Mouse (Mus musculus) thymus, adult 2 months (tissue): ENCODE data around the gene Tm4sf19. TPM values are rescaled to one million over a fixed set of nuclear protein-coding genes. Genes with fewer than 3 reads are reported as not detected.

Experiments
- DNase-seq: peaks from one replicate; pipeline ENCODE4 v3.0.0; 2021
- H3K27ac ChIP-seq: fragments of 200-500 bp; 2 replicates; pipeline ENCODE4 v1.5.1; 2012; ENCODE audit warnings: low read length, control low read depth; ENCODE audit not compliant: control insufficient read depth, insufficient read depth
- H3K27me3 ChIP-seq: fragments of 200-500 bp; 2 replicates; pipeline ENCODE4 v1.6.1; 2012; ENCODE audit warnings: mild to moderate bottlenecking, low read length, moderate library complexity, mixed read lengths; ENCODE audit not compliant: control insufficient read depth, insufficient read depth
- H3K36me3 ChIP-seq: fragments of 200-500 bp; 2 replicates; pipeline ENCODE4 v1.6.1; 2012; ENCODE audit warnings: mild to moderate bottlenecking, low read length, moderate library complexity; ENCODE audit not compliant: control insufficient read depth, insufficient read depth
- H3K4me1 ChIP-seq: fragments of 200-500 bp; replicated peaks from 2 replicates; pipeline ENCODE4 v1.6.1; 2012; ENCODE audit warnings: low read length; ENCODE audit not compliant: control insufficient read depth, insufficient read depth
- H3K4me3 ChIP-seq: fragments of 200-500 bp; 2 replicates; pipeline ENCODE4 v1.5.1; 2012; ENCODE audit warnings: mild to moderate bottlenecking, low read length, control low read depth, moderate library complexity; ENCODE audit not compliant: control insufficient read depth, insufficient read depth
- CTCF ChIP-seq: fragments of 200-500 bp; IDR thresholded peaks from 2 replicates; pipeline ENCODE4 v1.5.1; 2012; ENCODE audit warnings: mild to moderate bottlenecking, control low read depth, low read length, moderate library complexity, borderline replicate concordance; ENCODE audit not compliant: control insufficient read depth, poor library complexity, insufficient read depth; ENCODE audit errors: extremely low read depth
- POLR2A ChIP-seq: fragments of 200-500 bp; IDR thresholded peaks from 2 replicates; pipeline ENCODE4 v1.6.1; 2012; ENCODE audit warnings: mild to moderate bottlenecking, low read length, control low read depth, moderate library complexity; ENCODE audit not compliant: control insufficient read depth, poor library complexity, insufficient read depth; ENCODE audit errors: extremely low read depth
- WGBS: fragments of 180-500 bp; shearing (Covaris S2); methylation state at CpG from one replicate; pipeline ENCODE4 v1.1.7; 2018; 5-methylcytosine and 5-hydroxymethylcytosine counted together
- polyA plus RNA-seq: library from polyadenylated mRNA; depleted of rRNA; stranded (reverse); fragments of >200 nt; gene quantifications from 2 replicates; pipeline ENCODE4 v1.2.3, GENCODE M21; 2012

Tm4sf19 gene
- polyA plus RNA-seq, 1 experiment, result 0.23 TPM

- TF ChIP-seq POLR2A (0 out of 2 replicates have a peak, but pooled peaks have one; percentile 23), CTCF (0 out of 2 replicates have a peak, but pooled peaks have one; percentile 11)
- 0 out of 2 replicates have a peak, but pooled peaks cover 4% of the 10 kb centered on the region for H3K4me1 ChIP-seq
- H3K27ac ChIP-seq, result no peak within 1 kb of the TSS
- no peaks in the 10 kb centered on the region for H3K27me3 ChIP-seq
- H3K4me3 ChIP-seq, result peak within 1 kb of the TSS; percentile 69
- 6% methylated on average over 45 of the region's 45 CpGs for WGBS
- no peaks in the 10 kb centered on the region for H3K36me3 ChIP-seq
- DNase-seq, result peak; percentile 89
These were observed 19.5 kb downstream of the Tm4sf19 start, which contains the start of gene Tctex1d2 for GRCm38 (mm10) chr16:32419517-32420483. Tctex1d2 (plus strand) TSS chr16:32419702.

- Histone ChIP-seq H3K36me3 (no peaks in the 10 kb centered on the region), H3K4me3 (no peak overlapping the region), H3K27me3 (no peaks in the 10 kb centered on the region), H3K27ac (no peak overlapping the region), H3K4me1 (peaks cover 9% of the 10 kb centered on the region)
- 96% methylated on average over 3 of the region's 3 CpGs for whole genome bisulfite sequencing
- TF ChIP-seq POLR2A (no peak), CTCF (no peak)
- no peak for DNase-seq
These were observed 27.2 kb downstream of the Tm4sf19 start for GRCm38 (mm10) chr16:32427506-32427905.

GRCm38 (mm10) chr16:32430474-32431046 lies 30.3 kb downstream of the Tm4sf19 start, which contains the start of gene Pcyt1a:
Pcyt1a (plus strand) TSS chr16:32430921.
- 0 out of 2 replicates have a peak, but pooled peaks have one; percentile 57 for TF ChIP-seq CTCF
- peak; percentile 22; the same call in 1 of the 2 replicates for TF ChIP-seq POLR2A
- no peaks in the 10 kb centered on the region for H3K36me3 ChIP-seq
- WGBS, result under 1% methylated on average over 54 of the region's 54 CpGs
- no peaks in the 10 kb centered on the region for H3K27me3 ChIP-seq
- peak within 1 kb of the TSS; percentile 76 for H3K4me3 ChIP-seq
- H3K27ac ChIP-seq, result peak within 1 kb of the TSS; percentile 10; the same call in 1 of the 2 replicates
- H3K4me1 ChIP-seq, result peaks cover 17% of the 10 kb centered on the region
- peak; percentile 78 for DNase-seq

GRCm38 (mm10) chr16:32431047-32431591 lies 30.8 kb downstream of the Tm4sf19 start:
- Histone ChIP-seq H3K36me3 (no peaks in the 10 kb centered on the region), H3K27ac (peak overlapping the region; percentile 6; the same call in 1 of the 2 replicates), H3K4me1 (peaks cover 17% of the 10 kb centered on the region), H3K27me3 (no peaks in the 10 kb centered on the region), H3K4me3 (peak overlapping the region; percentile 76)
- WGBS, result 2% methylated on average over 28 of the region's 28 CpGs
- no peak for TF ChIP-seq CTCF
- 0 out of 2 replicates have a peak, but pooled peaks have one; percentile 0 for TF ChIP-seq POLR2A
- DNase-seq, result peak; percentile 33

GRCm38 (mm10) chr16:32431926-32432325 lies 31.6 kb downstream of the Tm4sf19 start:
- Histone ChIP-seq H3K36me3 (no peaks in the 10 kb centered on the region), H3K4me1 (peaks cover 17% of the 10 kb centered on the region), H3K27ac (no peak overlapping the region), H3K27me3 (no peaks in the 10 kb centered on the region), H3K4me3 (no peak overlapping the region)
- 94% methylated on average over 1 of the region's 1 CpGs for WGBS
- no peak for TF ChIP-seq POLR2A
- no peak for TF ChIP-seq CTCF
- DNase-seq, result no peak

GRCm38 (mm10) chr16:32433138-32433537 lies 32.8 kb downstream of the Tm4sf19 start:
- no peaks in the 10 kb centered on the region for H3K27me3 ChIP-seq
- TF ChIP-seq POLR2A (no peak), CTCF (no peak)
- no peaks in the 10 kb centered on the region; the same call in 1 of the 2 replicates for H3K36me3 ChIP-seq
- H3K4me1 ChIP-seq, result peaks cover 17% of the 10 kb centered on the region
- WGBS, result 79% methylated on average over 2 of the region's 2 CpGs
- no peak for DNase-seq
- H3K4me3 ChIP-seq, result no peak overlapping the region
- H3K27ac ChIP-seq, result no peak overlapping the region
